Mouse (Mus musculus): ENCODE data around the gene Asb16. TPM values are rescaled to one million over a fixed set of nuclear protein-coding genes. Genes with fewer than 3 reads are reported as not detected.

Asb16 gene
- polyA plus RNA-seq, 1 experiment from 2014 or later, result 0.05 TPM

GRCm38 (mm10) chr11:102309821-102310617 lies 41.5 kb downstream of the Asb16 start:
- peaks cover 37% of the 10 kb centered on the region for H3K4me1 ChIP-seq
- H3K4me3 ChIP-seq, result peak overlapping the region; percentile 52
- WGBS, result 89% methylated on average over 22 of the region's 22 CpGs
- H3K27me3 ChIP-seq (ENCODE audit: low read depth, poor library complexity, severe bottlenecking), result no peaks in the 10 kb centered on the region
- H3K36me3 ChIP-seq, result peaks cover 96% of the 10 kb centered on the region
- H3K9me3 ChIP-seq (replicated peaks), result no peaks in the 10 kb centered on the region
- DNase-seq (ENCODE audit: low spot score), result no peak
- H3K27ac ChIP-seq (replicated peaks), result peak overlapping the region; percentile 69; the same call in 1 of the 2 replicates

DNA sequence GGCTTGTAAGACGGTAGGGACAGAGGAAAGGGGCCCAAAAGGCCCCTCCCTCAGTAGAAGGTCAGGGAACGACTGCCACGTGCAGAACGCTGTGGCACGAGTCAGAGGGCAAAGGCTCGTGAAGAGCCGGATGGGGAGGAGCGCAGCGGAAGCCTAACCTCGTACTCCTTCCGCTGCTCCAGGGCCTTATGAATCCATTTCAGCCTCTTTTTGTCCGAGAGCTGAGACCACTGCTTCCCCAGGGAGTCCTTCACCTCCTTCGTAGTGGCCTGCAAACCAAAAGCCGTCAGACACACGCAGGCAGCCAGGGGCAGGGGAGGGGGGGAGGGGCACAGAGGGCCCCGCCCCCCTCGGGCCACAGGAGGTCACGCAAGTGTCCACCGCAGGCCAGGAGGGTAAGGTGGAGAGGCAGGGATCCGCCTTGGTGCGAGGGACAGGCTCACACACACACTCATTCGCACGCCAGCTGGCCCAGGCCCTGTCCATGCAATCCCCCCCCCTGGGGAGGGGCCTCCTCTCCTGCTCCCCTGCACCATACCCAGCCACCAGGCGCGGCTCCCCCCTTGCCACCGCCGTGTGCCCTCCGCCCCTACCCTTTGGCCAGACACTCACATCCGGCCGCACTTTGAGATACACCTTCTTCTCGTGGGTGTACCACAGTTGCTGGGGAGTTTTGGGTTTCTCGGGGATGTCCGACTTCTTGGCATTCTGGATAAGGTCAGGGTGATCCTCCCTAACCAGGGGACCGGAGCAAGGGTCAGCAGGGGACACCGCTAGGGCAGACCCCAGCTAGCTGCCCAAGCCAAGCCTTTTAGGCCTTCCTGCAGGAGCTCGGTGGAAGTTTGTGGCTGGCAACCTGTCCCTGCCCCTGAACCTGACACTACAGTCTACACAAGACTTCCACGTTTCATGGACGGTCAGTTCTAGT lies 42.5 kb downstream of the Asb16 start:
- peak overlapping the region; percentile 59 for H3K27ac ChIP-seq (replicated peaks)
- peaks cover 47% of the 10 kb centered on the region for H3K4me1 ChIP-seq
- H3K4me3 ChIP-seq, result peak overlapping the region; percentile 52
- H3K27me3 ChIP-seq (ENCODE audit: low read depth, poor library complexity, severe bottlenecking), result no peaks in the 10 kb centered on the region
- peaks cover 92% of the 10 kb centered on the region for H3K36me3 ChIP-seq
- DNase-seq (ENCODE audit: low spot score), result no peak
- WGBS, result 45% methylated on average over 38 of the region's 38 CpGs
- no peaks in the 10 kb centered on the region for H3K9me3 ChIP-seq (replicated peaks)

GRCm38 (mm10) chr11:102311966-102312365 lies 43.4 kb downstream of the Asb16 start:
- 87% methylated on average over 4 of the region's 4 CpGs for WGBS
- no peaks in the 10 kb centered on the region for H3K9me3 ChIP-seq (replicated peaks)
- no peak for DNase-seq (ENCODE audit: low spot score)
- H3K4me3 ChIP-seq, result no peak overlapping the region
- H3K4me1 ChIP-seq, result peaks cover 55% of the 10 kb centered on the region
- H3K27ac ChIP-seq (replicated peaks), result no peak overlapping the region
- H3K36me3 ChIP-seq, result peaks cover 83% of the 10 kb centered on the region
- H3K27me3 ChIP-seq (ENCODE audit: low read depth, poor library complexity, severe bottlenecking), result no peaks in the 10 kb centered on the region

GRCm38 (mm10) chr11:102312586-102312985 lies 44.0 kb downstream of the Asb16 start:
- H3K27me3 ChIP-seq (ENCODE audit: low read depth, poor library complexity, severe bottlenecking), result no peaks in the 10 kb centered on the region
- no peak for DNase-seq (ENCODE audit: low spot score)
- 88% methylated on average over 6 of the region's 6 CpGs for WGBS
- no peak overlapping the region for H3K27ac ChIP-seq (replicated peaks)
- no peaks in the 10 kb centered on the region for H3K9me3 ChIP-seq (replicated peaks)
- peaks cover 76% of the 10 kb centered on the region for H3K36me3 ChIP-seq
- H3K4me3 ChIP-seq, result no peak overlapping the region
- peaks cover 55% of the 10 kb centered on the region for H3K4me1 ChIP-seq

DNA sequence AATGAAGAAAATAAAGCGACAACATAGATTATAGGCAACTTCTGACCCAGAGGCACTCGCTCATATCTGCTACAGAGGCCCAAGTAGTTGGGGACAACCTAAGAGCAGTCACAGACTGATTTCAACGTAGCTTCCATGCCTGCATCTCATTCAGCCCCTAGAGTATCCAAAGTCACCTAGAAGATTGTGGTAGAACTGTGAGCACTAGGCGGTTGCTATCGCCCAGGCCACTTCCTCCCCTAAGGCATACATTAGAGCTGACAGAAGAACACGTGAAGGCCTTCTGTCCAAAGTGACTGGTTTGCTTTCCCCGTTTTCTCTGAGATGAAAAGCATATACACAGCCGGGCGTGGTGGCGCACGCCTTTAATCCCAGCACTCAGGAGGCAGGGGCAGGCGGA lies 45.8 kb downstream of the Asb16 start:
- no peaks in the 10 kb centered on the region for H3K27me3 ChIP-seq (ENCODE audit: low read depth, poor library complexity, severe bottlenecking)
- H3K4me3 ChIP-seq, result no peak overlapping the region; the same call in 1 of the 2 replicates
- peaks cover 48% of the 10 kb centered on the region for H3K4me1 ChIP-seq
- WGBS, result 91% methylated on average over 12 of the region's 12 CpGs
- no peak for DNase-seq (ENCODE audit: low spot score)
- H3K9me3 ChIP-seq (replicated peaks), result no peaks in the 10 kb centered on the region
- no peak overlapping the region for H3K27ac ChIP-seq (replicated peaks)
- peaks cover 63% of the 10 kb centered on the region for H3K36me3 ChIP-seq

DNA sequence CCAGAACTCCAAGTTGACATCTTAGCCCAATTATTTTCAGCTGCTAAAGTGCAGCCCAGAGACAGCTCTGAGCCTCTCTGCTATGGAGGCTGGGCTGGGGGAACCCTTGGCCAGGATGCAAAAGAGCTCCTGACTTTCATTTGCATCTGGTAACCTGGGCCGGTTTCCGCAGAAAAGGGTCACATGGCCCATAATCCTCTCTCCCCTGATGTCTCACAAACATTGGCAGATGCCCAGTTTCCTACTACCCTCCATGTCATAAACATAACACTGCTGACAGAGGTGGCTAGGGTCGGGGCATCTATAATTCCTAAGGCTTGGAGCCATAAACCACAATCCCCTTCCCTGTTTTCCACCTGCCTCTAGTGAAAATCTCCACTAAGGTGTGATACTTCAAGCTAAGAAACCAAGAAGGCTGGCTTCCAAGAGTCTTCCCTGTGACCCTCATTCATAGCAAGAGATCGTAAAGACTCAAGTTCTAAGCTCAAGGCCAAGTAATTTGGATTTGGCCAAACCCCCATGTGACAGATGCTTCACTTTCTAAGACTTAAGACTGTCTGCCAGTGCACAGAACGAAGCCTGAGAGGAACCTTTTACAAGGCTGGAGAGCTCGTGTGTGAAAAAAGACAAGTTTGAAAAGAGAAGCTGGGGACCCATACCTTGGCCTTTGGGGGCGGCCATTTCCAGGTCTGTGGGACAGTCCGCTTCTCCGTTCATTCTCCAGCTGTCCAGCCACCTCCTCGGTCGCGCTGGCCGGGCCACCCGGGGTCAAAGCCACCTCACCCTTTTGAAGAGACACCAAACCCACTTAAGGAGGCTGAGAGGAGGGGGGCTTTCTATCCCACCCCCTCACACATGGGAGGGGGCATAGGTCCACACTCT lies 47.4 kb downstream of the Asb16 start:
- Histone ChIP-seq H3K36me3 (peaks cover 47% of the 10 kb centered on the region), H3K4me3 (peak overlapping the region; percentile 100), H3K4me1 (peaks cover 47% of the 10 kb centered on the region), H3K27me3 (ENCODE audit: low read depth, poor library complexity, severe bottlenecking) (no peaks in the 10 kb centered on the region), H3K27ac (replicated peaks) (peak overlapping the region; percentile 100), H3K9me3 (replicated peaks) (no peaks in the 10 kb centered on the region)
- DNase-seq (ENCODE audit: low spot score), result no peak
- WGBS, result 15% methylated on average over 14 of the region's 14 CpGs

DNA sequence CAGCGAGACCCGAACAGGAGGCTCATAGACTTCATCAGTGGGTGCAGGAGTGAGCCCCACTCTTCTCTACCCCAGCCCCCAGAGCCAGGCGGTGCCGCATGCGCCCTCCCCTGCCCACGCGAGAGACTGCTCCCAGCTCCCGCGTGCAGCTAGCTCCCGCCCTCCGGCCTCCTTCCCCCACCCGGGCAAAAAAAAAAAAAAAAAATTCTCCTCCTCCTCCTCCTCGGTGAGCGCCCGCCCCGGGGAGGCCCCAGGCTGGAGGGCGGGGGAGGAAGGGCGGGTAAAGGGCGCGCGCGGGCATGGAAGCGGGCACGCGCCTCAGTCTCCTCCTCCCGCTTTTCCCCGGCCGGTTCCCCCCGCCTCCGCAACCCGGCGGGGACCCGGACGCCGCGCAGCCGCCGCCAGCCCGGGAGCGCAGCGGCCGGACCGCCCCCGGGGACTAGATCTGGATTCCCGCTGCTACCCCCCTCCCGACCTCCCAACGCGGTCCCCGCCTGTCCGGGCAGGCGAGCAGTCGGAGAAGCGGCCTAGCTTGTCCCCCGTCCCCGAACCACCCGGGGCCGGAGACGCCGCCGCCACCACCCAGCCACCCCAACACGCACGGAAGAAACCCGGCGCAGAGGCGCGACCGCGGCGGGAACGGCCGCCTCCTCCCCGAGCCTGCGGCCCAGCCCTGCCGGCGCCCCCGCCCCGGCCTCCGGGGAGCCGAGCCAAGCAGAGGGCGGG lies 48.2 kb downstream of the Asb16 start:
- Histone ChIP-seq H3K36me3 (peaks cover 39% of the 10 kb centered on the region), H3K4me1 (peaks cover 39% of the 10 kb centered on the region), H3K4me3 (peak overlapping the region; percentile 100), H3K27me3 (ENCODE audit: low read depth, poor library complexity, severe bottlenecking) (0 out of 2 replicates have a peak, but pooled peaks cover 5% of the 10 kb centered on the region), H3K27ac (replicated peaks) (peak overlapping the region; percentile 100), H3K9me3 (replicated peaks) (no peaks in the 10 kb centered on the region)
- DNase-seq (ENCODE audit: low spot score), result peak; percentile 85
- WGBS, result under 1% methylated on average over 68 of the region's 80 CpGs

DNA sequence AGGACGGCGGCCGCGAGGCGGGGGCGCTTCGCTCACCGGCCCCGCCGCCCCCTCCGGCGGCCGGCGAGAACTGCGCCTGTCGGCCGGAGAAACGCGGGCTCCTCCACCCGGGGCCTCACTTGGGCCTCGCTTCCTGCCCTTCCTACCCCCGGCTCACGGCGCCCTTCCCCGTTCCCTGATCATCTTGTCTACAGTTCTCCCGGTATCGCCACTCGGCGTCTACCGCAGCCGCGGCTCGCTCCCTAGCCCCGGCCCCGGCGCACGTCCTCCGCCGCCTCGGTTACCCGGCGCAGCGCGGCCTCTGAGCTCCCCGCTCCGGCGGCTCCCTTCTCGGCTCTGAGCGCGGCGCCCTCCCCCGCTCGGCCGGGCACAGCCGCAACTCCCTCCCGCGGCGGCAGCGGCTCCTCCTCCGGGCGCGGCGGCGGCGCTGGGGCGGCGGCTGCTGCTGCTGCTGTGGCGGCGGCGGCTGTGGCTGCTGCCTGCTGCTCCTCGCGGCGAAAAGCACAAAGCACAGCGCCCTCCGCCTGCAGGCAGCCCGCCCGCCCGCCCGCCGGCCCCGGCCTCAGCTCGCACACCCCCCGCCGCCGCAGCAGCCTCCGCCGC lies 48.9 kb downstream of the Asb16 start:
- under 1% methylated on average over 74 of the region's 87 CpGs for WGBS
- DNase-seq (ENCODE audit: low spot score), result peak; percentile 74
- H3K27ac ChIP-seq (replicated peaks), result peak overlapping the region; percentile 100
- H3K27me3 ChIP-seq (ENCODE audit: low read depth, poor library complexity, severe bottlenecking), result 0 out of 2 replicates have a peak, but pooled peaks cover 5% of the 10 kb centered on the region
- H3K4me1 ChIP-seq, result peaks cover 38% of the 10 kb centered on the region
- no peaks in the 10 kb centered on the region for H3K9me3 ChIP-seq (replicated peaks)
- H3K36me3 ChIP-seq, result peaks cover 33% of the 10 kb centered on the region
- peak overlapping the region; percentile 100 for H3K4me3 ChIP-seq

GRCm38 (mm10) chr11:102317901-102318575 lies 49.5 kb downstream of the Asb16 start:
- DNase-seq (ENCODE audit: low spot score), result peak; percentile 84
- Histone ChIP-seq H3K27ac (replicated peaks) (peak overlapping the region; percentile 100), H3K4me3 (peak overlapping the region; percentile 100), H3K9me3 (replicated peaks) (no peaks in the 10 kb centered on the region), H3K36me3 (peaks cover 26% of the 10 kb centered on the region), H3K27me3 (ENCODE audit: low read depth, poor library complexity, severe bottlenecking) (0 out of 2 replicates have a peak, but pooled peaks cover 5% of the 10 kb centered on the region), H3K4me1 (peaks cover 38% of the 10 kb centered on the region)
- under 1% methylated on average over 66 of the region's 77 CpGs for WGBS

GRCm38 (mm10) chr11:102318576-102319409 lies 50.2 kb downstream of the Asb16 start:
- DNase-seq (ENCODE audit: low spot score), result peak; percentile 78
- WGBS, result under 1% methylated on average over 74 of the region's 84 CpGs
- Histone ChIP-seq H3K27ac (replicated peaks) (peak overlapping the region; percentile 100), H3K27me3 (ENCODE audit: low read depth, poor library complexity, severe bottlenecking) (0 out of 2 replicates have a peak, but pooled peaks cover 5% of the 10 kb centered on the region), H3K4me3 (peak overlapping the region; percentile 100), H3K36me3 (peaks cover 19% of the 10 kb centered on the region), H3K4me1 (peaks cover 38% of the 10 kb centered on the region), H3K9me3 (replicated peaks) (no peaks in the 10 kb centered on the region)
